Mouse (Mus musculus) B cell, adult 2 months (primary cell): ENCODE measurements around the gene Ncoa3.
A peak's percentile ranks its signal among the peaks of the same experiment; 100 is the strongest.

Source experiments
- DNase-seq, 2 experiments: peaks; one replicate each; pipeline ENCODE4 v3.0.0; 2022

The Ncoa3 gene

DNA sequence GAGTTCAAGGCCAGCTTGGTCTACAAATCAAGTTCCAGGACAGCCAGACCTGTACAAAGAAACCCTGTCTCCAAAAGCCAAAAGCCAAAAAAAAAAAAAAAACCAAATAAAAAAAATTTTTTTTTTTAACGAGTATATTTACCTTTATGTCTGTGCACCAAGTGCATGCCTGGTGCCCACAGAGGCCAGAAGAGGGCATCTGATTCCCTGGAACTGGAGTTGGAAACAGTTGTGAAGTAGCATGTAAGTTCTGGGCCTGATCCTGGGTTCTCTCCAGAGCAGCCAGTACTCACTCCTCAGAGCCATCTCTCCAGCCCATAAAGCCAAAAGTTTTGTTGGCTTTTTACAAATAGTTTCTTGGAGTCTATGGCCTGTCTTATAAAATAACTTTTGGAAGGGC, 10.6 kb downstream of the Ncoa3 start:
- DNase-seq: peak in 1 of 2 experiments; percentile 33

DNA sequence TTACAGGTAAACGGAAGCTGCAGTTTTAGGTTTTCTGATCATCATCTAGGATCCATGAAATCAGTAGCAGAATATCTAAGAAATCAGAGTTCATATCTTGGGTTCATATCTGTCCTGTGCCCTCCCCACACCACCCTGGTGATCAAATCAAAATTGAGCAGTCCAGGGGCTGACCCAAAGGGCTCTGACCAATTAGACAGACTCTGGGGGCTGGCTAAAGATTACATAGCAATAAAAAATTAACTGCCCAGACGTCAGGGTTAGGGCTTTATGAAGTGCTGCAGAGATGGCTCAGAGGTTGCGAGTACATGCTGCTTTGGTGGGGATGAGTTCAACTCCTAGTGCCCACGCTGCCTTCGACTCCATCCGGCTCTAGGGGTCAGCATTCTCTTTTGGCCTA, 14.6 kb downstream of the Ncoa3 start:
- no peak for DNase-seq

DNA sequence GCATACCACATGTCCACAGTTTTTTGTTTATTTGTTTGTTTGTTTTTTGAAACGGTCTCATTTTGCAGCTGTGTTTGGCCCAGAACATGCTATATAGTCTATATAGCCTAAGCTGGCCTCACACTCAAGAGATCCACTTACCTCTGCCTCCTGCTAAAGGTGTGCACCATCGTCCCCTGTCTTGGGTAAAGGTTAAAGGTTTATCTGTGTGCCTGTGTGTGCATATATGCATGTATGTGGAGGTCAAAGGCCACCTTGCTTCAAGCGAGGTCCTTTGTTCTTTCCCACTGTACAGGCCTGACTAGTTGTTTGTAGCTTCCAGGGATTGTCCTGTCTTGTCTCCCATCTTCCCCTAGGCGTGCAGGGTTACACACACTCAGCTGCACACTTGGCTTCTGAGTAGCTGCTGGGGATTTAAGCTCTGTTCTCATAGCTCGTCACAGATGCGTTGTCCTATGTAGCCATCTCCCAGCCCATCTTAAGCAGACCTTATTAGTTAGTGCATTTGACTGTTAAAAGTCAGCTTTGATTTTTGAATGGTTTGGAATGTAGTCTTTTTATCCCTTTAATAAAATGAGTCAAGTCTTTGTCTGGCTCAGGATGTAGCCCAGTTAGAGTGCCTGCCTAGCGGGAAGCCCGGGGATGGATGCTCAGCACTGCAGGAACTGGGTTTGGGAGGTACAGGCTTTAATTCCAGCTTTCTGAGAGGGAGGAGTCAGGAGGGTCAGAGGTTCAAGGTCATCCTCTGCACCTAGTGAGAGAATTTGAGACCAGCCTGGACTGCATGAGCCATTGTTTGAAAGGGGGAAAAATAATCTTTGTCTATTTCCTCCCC, 16.3 kb downstream of the Ncoa3 start:
- DNase-seq: no peak

DNA sequence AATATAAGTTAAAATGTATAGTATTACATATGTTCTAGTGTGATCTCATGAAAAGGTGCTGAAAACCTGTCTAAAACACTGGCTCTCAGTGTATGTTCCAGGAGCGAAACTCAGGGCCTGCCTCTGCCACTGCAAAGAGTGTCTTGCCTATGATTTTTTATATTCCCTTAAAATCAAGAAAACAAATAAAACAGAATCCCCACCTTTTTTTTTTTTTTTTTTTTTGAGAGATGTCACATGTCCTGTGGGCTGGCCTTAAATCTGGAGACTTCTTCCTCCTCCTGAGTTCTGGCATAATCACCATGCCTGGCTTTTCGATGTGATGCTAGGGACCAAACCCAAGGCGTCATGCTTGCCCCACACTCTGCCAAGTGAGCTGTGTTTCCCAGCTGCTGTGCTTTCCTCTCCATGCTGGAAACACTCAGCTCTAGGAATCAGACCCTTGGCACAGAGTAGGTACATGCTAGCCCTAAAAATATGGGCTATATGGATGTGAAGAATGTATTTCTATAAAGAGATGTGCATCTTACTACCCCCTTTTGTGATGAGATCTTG, 17.0 kb downstream of the Ncoa3 start:
- DNase-seq: no peak

DNA sequence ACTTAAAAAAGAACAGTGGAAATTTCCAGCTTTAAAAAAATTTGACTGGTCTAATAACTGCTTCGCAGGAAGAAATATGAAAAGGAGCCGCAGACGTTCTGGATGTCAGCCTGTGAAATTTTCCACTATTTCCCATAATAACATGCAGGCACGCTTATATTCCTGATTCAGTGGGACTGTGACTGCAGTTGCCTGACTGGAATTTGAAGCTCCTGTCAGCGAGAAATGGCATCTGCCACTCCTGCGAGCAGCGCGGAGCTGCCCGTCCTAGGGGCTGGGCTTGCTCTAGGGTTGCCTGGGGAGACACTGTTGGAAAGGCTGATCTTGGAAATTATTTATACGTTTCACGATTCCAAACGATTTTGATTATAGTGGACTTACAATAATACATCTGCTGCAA, 17.9 kb downstream of the Ncoa3 start:
- DNase-seq: no peak

DNA sequence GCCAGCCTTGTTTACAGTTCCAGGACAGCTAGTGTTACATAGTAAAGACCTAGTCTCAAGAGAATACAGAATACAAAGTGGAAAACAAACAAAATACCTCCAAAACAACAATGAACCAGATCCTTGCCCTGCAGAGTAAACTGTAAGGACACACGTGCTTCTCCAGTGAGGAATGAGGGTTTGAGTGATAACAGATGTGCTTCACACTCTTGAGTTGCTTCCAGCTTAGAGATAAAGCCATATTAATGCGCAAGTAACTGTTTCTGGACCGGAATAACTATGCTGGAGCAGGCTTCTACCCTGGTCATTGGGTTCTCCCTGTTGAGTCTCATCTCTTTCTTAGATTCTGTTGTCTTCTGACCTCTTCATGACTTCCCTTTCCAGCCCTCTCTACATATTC, 19.0 kb downstream of the Ncoa3 start:
- DNase-seq: no peak

DNA sequence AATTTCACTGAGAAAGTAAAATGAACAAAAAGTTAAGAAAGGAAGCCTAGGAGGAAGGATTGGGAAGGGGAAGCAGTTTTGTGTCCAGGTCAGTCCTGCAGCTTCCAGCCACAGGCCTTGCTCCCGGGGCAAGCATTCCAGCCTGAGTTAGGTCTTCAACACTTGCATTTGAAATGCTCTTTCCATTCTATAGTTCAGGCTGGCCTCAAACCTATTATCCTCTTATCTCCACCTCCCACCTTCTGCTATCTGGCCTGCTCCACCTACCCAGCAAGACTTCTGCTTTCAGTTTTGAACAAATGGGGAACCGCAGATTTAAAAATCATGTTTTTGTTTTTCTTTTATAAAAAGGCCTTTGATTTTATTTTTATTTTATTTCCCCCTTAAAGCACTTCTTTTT, 19.7 kb downstream of the Ncoa3 start:
- peak in 1 of 2 experiments; percentile 56 for DNase-seq

DNA sequence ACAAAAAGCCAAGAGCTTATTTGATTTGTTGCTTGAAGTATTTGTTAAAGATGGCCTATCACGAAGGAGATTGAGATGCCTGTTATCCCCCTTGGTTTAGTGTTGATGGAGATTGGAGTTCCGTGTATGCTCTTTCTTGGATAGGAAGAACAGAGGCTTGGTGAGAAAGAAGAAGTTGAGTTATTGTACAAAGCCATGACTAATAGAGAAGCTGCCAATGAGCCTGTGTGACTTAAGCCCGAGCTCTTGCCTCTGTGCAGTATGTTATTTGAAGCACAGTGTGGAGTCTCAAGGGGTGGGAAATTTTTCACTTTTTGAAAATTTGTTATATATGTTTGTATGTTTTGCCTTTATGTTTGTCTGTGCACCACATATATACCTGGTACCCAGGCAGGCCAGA, 26.3 kb downstream of the Ncoa3 start:
- no peak for DNase-seq

DNA sequence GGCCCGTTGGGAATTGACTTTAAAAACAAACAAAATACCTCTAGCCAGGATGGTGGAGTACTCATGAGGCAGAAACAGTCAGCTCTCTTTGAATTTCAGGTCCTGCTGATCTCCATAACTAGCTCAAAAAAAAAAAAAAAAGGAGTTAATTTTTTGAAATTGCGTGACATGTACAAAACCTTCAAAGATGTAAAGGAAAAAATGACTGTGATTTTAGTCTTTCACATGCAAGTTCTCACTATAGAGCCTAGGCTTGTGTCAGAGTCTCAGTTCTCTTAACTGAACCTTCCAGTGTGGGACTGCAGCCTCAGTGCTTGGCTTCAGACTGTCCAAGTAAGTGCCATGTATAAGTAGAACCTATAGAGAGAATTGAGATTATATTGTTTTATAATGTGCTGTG, 27.6 kb downstream of the Ncoa3 start:
- no peak for DNase-seq

DNA sequence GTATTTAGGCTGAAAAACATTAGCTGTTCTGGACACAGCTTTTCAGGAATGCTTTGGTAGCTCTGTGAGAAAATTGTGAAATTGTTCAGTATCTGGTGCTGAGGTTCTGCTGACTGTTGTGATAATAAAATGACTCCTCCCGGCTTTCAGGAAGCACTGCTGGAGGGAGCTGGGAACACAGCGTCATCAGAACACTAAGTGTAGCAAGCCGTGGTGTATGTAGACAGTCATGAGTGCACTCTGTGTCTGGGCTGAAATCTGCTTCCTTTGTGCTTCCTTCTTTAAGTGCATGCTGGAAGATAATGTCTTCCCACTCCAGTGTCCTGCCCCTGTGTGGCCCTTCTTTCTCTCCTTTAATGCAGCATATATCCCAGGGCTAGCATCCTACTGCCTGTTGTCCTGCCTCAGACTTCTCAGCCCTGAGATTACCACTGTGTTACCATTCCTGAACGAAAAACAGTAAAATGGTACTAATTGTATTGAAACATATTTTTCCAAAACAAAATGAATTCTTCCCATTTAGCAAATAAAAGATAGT, 28.7 kb downstream of the Ncoa3 start:
- DNase-seq: no peak

DNA sequence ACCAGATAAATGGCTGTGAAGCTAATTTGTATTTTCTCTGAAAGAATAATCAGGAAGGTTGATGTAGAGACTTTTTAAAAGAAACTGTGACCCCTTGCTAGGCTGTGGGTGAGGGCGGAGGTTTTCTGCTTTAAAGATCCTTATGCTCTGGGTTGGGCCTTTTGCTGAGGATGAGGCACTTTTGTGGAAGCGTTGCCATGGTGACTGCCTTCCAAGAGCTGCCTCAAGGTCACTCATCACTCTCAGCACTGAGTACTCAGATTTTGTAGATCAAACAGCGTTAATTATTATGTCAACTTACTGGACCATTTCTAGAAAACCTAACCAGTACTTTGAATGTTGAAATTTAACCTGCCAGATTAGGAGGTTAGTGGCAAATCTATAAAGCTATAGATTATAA, 29.2 kb downstream of the Ncoa3 start:
- DNase-seq: no peak

DNA sequence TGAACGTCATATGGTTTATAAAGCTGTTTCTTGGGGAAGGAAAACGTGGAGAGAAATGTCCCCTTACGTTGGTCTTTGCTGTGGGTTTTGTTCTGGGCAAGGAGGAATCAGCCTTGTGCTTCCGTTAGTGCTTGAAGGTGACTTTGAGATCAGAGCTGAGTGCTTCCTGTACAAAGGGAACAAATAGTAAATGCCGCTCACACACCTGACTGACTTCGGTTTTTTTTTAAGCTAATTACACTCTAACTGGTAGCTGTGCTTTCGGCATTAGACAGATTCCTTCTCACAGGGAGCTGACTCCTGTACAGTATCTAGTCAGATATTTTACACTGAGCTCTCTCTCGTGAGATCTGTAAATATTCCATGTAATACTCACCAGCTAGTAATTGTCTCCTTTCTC, 29.9 kb downstream of the Ncoa3 start:
- peak; percentile 41 to 48 for DNase-seq

DNA sequence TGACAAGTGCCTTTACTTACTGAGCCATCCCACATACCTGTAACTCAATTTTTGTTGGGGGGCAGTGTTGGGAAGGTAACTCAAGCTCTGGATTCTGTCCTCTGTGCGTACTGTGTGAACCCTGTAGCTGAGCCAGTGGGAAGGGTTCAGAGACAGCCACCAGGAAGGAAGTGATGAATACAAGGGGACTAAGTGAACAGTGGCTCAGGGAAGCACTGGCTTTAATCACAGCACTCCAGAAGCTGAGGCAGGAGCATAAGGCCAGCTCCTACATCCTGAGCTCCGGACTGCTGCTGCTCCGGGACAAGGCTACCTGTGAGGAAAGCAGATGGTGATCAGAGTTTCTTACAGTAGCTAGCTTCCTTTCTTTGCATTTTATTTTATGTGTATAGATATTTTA, 31.6 kb downstream of the Ncoa3 start:
- no peak for DNase-seq

DNA sequence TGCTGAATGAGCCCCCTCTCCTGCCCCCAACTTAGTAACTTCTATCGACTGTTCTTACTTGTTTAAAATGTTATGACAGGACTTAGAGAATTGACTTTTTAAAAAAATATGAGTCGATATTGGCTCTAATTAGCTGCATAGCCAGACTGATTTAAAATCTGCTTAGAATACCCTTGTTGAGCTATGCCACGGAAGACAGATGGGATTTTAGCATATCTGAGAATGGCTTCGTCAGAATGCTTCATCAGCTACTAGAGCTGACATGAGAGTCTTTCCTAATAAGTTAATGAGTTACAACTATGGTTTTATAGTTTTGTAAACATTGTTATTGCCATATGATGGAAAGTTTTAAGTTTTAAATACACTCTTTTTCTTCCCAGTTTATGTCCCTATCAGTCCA, 32.2 kb downstream of the Ncoa3 start:
- no peak for DNase-seq

DNA sequence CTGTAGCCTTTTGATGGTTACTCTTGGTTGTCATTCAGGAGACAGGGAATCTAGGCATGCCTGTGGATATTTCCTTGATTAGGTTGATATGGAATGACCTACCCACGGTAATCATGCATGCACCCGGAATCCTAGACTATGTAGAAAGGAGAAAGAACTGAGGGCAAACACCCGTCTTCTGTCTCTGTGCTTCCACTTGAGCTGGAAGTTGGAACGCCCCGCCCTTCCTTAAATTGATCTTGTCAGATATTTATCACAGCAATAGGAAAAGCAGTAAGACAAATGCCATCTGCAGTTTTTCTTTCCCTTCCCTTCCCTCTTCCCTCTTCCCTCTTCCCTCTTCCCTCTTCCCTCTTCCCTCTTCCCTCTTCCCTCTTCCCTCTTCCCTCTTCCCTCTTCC, 33.5 kb downstream of the Ncoa3 start:
- no peak for DNase-seq

DNA sequence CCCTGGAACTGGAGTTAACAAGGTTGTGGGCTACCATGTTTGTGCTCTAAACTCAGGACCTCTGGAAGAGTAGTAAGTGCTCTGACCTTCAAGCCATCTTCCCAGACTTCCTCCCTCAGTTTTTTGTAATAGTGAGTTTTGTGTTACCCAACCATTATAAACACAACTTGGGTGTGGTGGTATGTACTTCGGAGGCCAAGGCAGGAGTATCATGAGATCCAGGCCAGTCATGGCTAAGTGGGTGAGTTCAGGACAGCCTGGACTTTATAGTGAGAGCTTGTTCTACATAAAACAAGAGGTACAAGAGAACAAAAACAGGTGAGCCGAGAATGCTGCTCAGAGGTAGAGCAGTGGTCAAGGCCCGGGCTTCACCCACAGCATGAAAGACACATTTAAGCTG, 35.4 kb downstream of the Ncoa3 start:
- DNase-seq: no peak

DNA sequence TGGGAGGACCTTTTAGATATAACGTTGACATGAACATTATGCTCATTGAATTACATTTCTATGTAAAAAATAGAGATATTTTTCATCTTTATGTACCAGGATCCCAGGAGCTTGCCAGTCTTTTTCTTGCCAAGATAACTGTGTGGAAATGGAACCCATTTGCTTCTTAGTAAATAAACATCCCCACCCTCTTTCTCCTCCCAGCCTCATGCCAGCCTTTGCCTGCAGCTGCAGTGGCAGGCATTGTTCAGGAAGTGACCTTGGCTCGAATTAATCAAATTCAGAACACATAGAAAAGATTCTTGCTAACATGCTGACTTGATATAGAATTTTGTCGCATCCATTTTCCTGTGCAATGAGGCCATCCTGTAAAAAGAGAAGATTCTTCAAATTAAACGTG, 36.8 kb downstream of the Ncoa3 start:
- DNase-seq: no peak

DNA sequence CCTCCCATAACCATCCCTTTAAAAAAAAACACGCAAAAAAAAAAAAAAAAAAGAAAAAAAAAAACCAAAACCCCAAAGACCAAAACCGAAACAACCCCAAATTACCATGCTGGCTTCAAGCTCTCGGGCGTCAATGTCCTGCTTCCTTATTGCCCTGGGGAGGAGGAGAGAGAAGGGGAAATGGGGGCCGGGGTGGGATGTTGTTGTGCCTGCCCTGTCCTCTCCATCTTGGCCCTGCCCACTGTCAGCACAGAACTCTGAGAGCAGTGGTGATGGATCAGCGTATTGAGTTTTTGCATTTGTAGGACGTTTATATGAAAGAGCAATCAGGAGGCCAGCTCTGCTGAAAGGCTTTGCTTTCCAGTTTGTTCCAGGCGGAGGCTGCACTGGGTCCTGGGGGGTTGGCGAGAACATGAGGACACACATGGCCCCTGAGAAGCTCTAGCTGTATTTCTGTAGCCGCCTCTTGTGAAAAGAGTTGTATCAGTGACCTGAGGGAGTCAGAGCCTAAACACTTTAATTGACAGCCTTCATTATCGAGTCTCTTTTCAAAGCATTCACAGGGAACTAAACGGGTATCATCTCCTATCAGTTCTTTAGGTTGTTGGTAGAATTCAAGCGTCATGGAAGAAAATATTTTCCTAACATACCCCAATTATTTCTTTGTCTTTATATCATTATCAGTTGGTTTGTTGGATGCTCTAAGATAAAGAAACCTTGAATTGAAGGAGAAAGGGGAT, 38.0 kb downstream of the Ncoa3 start:
- peak; percentile 31 to 37 for DNase-seq

DNA sequence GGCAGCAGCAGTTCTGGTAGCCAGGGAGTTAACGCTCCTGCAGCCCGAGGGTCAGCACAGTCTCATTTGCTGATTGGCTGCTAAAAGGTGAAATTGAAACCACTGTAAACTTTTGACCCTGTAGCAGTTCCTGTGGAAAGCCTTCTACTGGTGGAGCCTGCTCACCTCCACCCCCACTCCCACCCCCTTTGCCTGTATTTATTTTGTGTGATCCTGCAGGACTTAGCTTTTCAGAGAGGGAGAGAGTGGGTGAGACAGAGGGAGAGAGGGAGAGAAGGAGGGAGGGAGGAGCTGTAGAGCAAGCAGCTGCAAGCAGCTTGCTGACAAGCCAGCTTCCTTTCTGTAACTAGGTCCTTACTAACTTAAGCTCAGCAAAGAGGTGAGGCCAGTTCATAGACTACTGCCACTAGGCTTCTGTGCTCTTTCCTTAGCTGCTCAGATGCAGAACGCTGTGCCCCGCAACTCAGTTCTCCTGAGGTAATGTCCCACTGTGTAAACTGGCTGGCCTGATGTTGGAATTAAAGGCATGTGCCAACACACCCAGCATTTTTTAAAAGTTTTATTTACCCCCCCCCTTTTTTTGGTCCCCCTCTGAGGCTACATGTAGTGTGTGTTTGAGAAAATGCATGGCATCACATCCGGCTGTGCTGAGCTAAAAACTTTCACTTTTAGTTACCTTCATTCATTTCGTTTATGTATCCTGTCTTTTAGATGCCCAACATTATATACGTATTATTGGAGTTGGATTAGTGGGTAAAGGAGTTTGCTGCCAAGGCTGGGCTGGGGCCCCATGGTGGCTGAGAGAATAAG, 38.9 kb downstream of the Ncoa3 start:
- DNase-seq: peak; percentile 41 to 48

DNA sequence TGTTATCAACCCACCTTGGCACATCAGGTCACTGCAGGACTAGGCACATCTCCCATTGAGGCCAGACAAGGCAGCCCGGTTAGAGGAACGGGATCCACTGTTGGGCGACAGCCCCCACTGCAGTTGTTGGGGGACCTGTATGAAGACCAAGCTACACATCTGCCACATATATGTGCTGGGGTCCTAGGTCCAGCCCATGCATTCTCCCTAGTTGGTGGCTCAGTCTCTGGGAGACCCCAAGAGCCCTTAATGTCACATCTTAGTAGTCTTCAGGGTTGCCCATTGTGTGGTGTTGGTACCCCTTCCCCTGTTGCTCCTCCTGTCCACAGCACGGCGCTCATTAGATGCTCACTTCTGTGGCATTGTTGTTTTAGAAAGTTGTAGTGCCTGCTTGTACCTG, 40.2 kb downstream of the Ncoa3 start:
- DNase-seq: no peak

DNA sequence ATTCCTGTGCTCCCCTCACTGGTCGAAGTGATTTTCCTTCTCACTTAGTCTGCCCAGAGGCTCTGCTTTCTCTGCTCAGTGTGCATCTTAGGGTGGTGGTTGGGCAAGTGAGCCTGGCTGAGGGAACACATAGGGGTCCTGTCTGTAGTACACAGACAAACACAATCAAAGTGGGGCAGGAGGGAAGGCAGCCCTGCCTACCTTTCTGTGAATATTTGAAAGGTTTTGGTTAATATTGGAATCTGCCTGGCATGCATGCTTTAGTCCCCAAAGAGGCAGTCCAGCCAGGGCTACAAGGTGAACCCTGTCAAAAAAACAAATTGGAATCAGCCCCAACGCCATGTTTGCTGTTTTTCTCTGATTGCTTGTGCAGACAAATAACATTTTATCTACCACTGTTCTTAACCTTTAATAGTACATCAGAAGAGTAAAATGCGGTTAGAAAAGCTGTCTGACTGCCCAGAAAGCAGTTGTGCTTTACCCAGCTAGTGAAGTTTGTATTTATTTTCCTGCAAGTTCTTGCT, 42.6 kb downstream of the Ncoa3 start:
- DNase-seq: no peak

DNA sequence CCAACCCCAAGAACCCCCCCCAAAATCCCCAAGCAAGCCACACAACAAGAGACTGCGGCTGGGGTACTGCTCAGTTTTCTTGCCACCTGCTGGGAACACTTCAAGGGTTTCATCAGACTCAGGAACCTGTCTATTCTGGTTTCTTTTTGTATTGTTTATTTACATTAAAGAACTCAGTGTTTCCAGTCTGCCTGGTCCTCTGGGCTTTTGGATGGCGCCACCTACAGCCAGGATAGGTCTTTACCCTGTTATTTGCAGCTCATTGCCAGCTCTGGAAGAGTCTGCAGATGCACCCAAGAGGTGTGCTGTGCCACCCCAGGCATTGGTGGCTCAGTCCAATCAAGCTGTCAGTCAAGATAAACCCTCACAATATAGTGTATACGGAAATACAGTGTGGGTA, 43.3 kb downstream of the Ncoa3 start:
- peak; percentile 79 to 81 for DNase-seq

DNA sequence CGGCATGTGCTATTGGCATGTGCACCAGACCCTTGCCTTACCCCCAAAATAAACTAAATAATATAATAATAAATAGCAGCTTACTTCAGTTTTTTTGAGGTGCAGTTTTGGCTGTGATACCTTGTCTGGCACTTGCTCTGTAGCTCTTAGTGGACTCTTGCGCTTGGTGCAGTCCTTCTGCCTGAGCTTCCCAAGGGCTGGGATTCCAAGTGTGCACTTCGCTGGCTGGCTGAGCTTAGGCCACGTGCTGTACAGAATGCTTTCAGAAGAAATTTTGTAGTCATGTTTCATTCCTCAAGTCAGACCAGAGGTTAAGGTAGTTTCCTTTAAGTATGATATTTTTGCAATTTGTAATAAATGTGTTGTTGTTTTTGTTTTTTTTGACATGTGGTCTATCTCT, 47.2 kb downstream of the Ncoa3 start:
- no peak for DNase-seq
